Mouse (Mus musculus) bone marrow, adult 2 months (tissue): ENCODE data around the gene Tomm40. TPM values are rescaled to one million over a fixed set of nuclear protein-coding genes. Genes with fewer than 3 reads are reported as not detected.

Source experiments
- H3K27ac ChIP-seq: fragments of 200-500 bp; 2 replicates; pipeline ENCODE4 v1.5.1; 2012; ENCODE audit warnings: low read depth, mild to moderate bottlenecking, control low read depth, inconsistent platforms, low read length; ENCODE audit not compliant: control insufficient read depth, poor library complexity, insufficient read depth
- H3K4me1 ChIP-seq: fragments of 200-500 bp; 2 replicates; pipeline ENCODE4 v1.6.1; 2011; ENCODE audit warnings: low read length; ENCODE audit not compliant: control insufficient read depth, insufficient read depth
- H3K4me3 ChIP-seq: fragments of 200-500 bp; replicated peaks from 2 replicates; pipeline ENCODE3; 2011; ENCODE audit warnings: mild to moderate bottlenecking, low read depth, low read length, control low read depth; ENCODE audit not compliant: control insufficient read depth
- CTCF ChIP-seq: fragments of 200-500 bp; IDR thresholded peaks from 2 replicates; pipeline ENCODE4 v1.5.1; 2011; ENCODE audit warnings: low read length, control low read depth; ENCODE audit not compliant: control insufficient read depth, insufficient read depth
- POLR2A ChIP-seq: fragments of 200-500 bp; IDR thresholded peaks from 2 replicates; pipeline ENCODE4 v1.6.1; 2011; ENCODE audit warnings: low read depth, mild to moderate bottlenecking, control low read depth, low read length, borderline replicate concordance; ENCODE audit not compliant: control insufficient read depth
- WGBS: fragments of 180-500 bp; shearing (Covaris S2); methylation state at CpG from one replicate; pipeline ENCODE4 v1.1.7; 2018; 5-methylcytosine and 5-hydroxymethylcytosine counted together
- polyA plus RNA-seq: library from polyadenylated mRNA; stranded (reverse); fragments of >200 nt; gene quantifications from 2 replicates; pipeline ENCODE4 v1.2.4, GENCODE M21; 2011; ENCODE audit warnings: low replicate concordance; ENCODE audit not compliant: missing spikeins, insufficient read depth, insufficient read length

Gene Tomm40
- polyA plus RNA-seq, 1 experiment = 19.3 TPM

- 0 out of 2 replicates have a peak overlapping the region, but pooled peaks have one; percentile 42 for H3K27ac ChIP-seq
Observed at GRCm38 (mm10) chr7:19682979-19683378, 32.3 kb downstream of the Tomm40 start.

GRCm38 (mm10) chr7:19681202-19681694, 34.0 kb downstream of the Tomm40 start, which contains the start of the genes Gm44805 and Apoc4:
TSS of gene Gm44805 (minus strand) at chr7:19681423.
TSS of gene Apoc4 (minus strand) at chr7:19681479.
- WGBS = 73% methylated on average over 8 of the region's 8 CpGs
- Histone ChIP-seq H3K4me3 (no peak within 1 kb of the TSS), H3K27ac (no peak within 1 kb of the TSS), H3K4me1 (peaks cover 1% of the 10 kb centered on the region; the same call in 1 of the 2 replicates)
- TF ChIP-seq POLR2A (no peak), CTCF (no peak)

More at GRCm38 (mm10) chr7:19682979-19683378, 32.3 kb downstream of the Tomm40 start:
- TF ChIP-seq CTCF (no peak), POLR2A (no peak)
- peaks cover 3% of the 10 kb centered on the region; the same call in 1 of the 2 replicates for H3K4me1 ChIP-seq
- no peak overlapping the region for H3K4me3 ChIP-seq
- WGBS = 51% methylated on average over 3 of the region's 3 CpGs

GRCm38 (mm10) chr7:19680702-19681101, 34.5 kb downstream of the Tomm40 start:
- 77% methylated on average over 2 of the region's 2 CpGs for WGBS
- no peak overlapping the region for H3K27ac ChIP-seq
- TF ChIP-seq CTCF (no peak), POLR2A (no peak)
- no peak overlapping the region for H3K4me3 ChIP-seq
- peaks cover 1% of the 10 kb centered on the region; the same call in 1 of the 2 replicates for H3K4me1 ChIP-seq

- Histone ChIP-seq H3K4me1 (no peaks in the 10 kb centered on the region; the same call in 1 of the 2 replicates), H3K4me3 (no peak overlapping the region), H3K27ac (no peak overlapping the region)
- 82% methylated on average over 3 of the region's 3 CpGs for WGBS
- no peak for TF ChIP-seq CTCF
- TF ChIP-seq POLR2A = no peak
Observed at GRCm38 (mm10) chr7:19678901-19679300, 36.3 kb downstream of the Tomm40 start.

GRCm38 (mm10) chr7:19677872-19678271, 37.4 kb downstream of the Tomm40 start, which contains the start of gene Apoc2:
TSS of gene Apoc2 (minus strand) at chr7:19677941.
- Histone ChIP-seq H3K4me1 (no peaks in the 10 kb centered on the region; the same call in 1 of the 2 replicates), H3K4me3 (no peak within 1 kb of the TSS), H3K27ac (no peak within 1 kb of the TSS)
- TF ChIP-seq POLR2A (no peak), CTCF (no peak)
- 81% methylated on average over 8 of the region's 8 CpGs for whole genome bisulfite sequencing

GRCm38 (mm10) chr7:19676662-19677061, 38.6 kb downstream of the Tomm40 start:
- H3K27ac ChIP-seq = no peak overlapping the region; the same call in 1 of the 2 replicates
- no peak for TF ChIP-seq CTCF
- no peak for TF ChIP-seq POLR2A
- no peaks in the 10 kb centered on the region; the same call in 1 of the 2 replicates for H3K4me1 ChIP-seq
- H3K4me3 ChIP-seq = no peak overlapping the region
- WGBS = 66% methylated on average over 1 of the region's 1 CpGs

GRCm38 (mm10) chr7:19675824-19676223, 39.4 kb downstream of the Tomm40 start:
- Histone ChIP-seq H3K4me1 (no peaks in the 10 kb centered on the region; the same call in 1 of the 2 replicates), H3K27ac (no peak overlapping the region), H3K4me3 (no peak overlapping the region)
- no peak for TF ChIP-seq POLR2A
- no peak for TF ChIP-seq CTCF
- WGBS = 51% methylated on average over 10 of the region's 10 CpGs

- H3K4me1 ChIP-seq = no peaks in the 10 kb centered on the region; the same call in 1 of the 2 replicates
- no peak overlapping the region for H3K4me3 ChIP-seq
- TF ChIP-seq POLR2A (no peak), CTCF (no peak)
- WGBS = 51% methylated on average over 14 of the region's 14 CpGs
- H3K27ac ChIP-seq = no peak overlapping the region
Observed at GRCm38 (mm10) chr7:19673083-19673699, 42.0 kb downstream of the Tomm40 start.

- H3K4me1 ChIP-seq = peaks cover 2% of the 10 kb centered on the region; the same call in 1 of the 2 replicates
- 80% methylated on average over 10 of the region's 10 CpGs for WGBS
- no peak overlapping the region for H3K27ac ChIP-seq
- H3K4me3 ChIP-seq = no peak overlapping the region
- no peak for TF ChIP-seq POLR2A
- TF ChIP-seq CTCF = no peak
Observed at GRCm38 (mm10) chr7:19671511-19671910, 43.7 kb downstream of the Tomm40 start.
